Mouse (Mus musculus): Measurements from ENCODE around the gene Gnpda2. TPM values are rescaled to one million over a fixed set of nuclear protein-coding genes. Genes with fewer than 3 reads are reported as not detected.

Gene Gnpda2
- polyA plus RNA-seq (2015; fragmentation: Nextera tagmentation; extraction: Ambion mirVana), result 37.1 and 37.4 TPM in 2 replicates

GRCm38 (mm10) chr5:69591640-69592461, at the start of gene Gnpda2:
Gene Gnpda2 (minus strand): TSS chr5:69592340.
- Histone ChIP-seq H3K36me3 (peaks cover 4% of the 10 kb centered on the region; the same call in 1 of the 2 replicates), H3K9ac (replicated peaks) (peak within 1 kb of the TSS; percentile 87), H3K4me1 (peaks cover 7% of the 10 kb centered on the region), H3K9me3 (replicated peaks) (no peaks in the 10 kb centered on the region), H3K4me2 (peak within 1 kb of the TSS; percentile 67), H3K27me3 (replicated peaks) (no peaks in the 10 kb centered on the region), H3K4me3 (replicated peaks) (peak within 1 kb of the TSS; percentile 88), H3K27ac (replicated peaks) (peak within 1 kb of the TSS; percentile 89)
- 3% methylated on average over 42 of the region's 42 CpGs for WGBS
- ATAC-seq (ENCODE audit: low FRiP score), result peak; percentile 98

- WGBS, result 53% methylated on average over 4 of the region's 4 CpGs
- ATAC-seq (ENCODE audit: low FRiP score), result no peak
- Histone ChIP-seq H3K9ac (replicated peaks) (no peak overlapping the region), H3K4me1 (no peaks in the 10 kb centered on the region), H3K4me2 (no peak overlapping the region), H3K4me3 (replicated peaks) (no peak overlapping the region), H3K27me3 (replicated peaks) (no peaks in the 10 kb centered on the region), H3K27ac (replicated peaks) (no peak overlapping the region), H3K9me3 (replicated peaks) (no peaks in the 10 kb centered on the region), H3K36me3 (no peaks in the 10 kb centered on the region)
Measured at GRCm38 (mm10) chr5:69634766-69635165, 42.6 kb upstream of the Gnpda2 start.

- H3K27me3 ChIP-seq (replicated peaks), result no peaks in the 10 kb centered on the region
- ATAC-seq (ENCODE audit: low FRiP score), result no peak
- 89% methylated on average over 1 of the region's 1 CpGs for WGBS
- no peaks in the 10 kb centered on the region for H3K4me1 ChIP-seq
- H3K9me3 ChIP-seq (replicated peaks), result no peaks in the 10 kb centered on the region
- H3K9ac ChIP-seq (replicated peaks), result no peak overlapping the region
- H3K4me2 ChIP-seq, result no peak overlapping the region
- H3K27ac ChIP-seq (replicated peaks), result no peak overlapping the region
- no peaks in the 10 kb centered on the region for H3K36me3 ChIP-seq
- H3K4me3 ChIP-seq (replicated peaks), result no peak overlapping the region
Measured at GRCm38 (mm10) chr5:69620899-69621298, 28.8 kb upstream of the Gnpda2 start.

GRCm38 (mm10) chr5:69613209-69613796, 21.2 kb upstream of the Gnpda2 start:
- no peak overlapping the region for H3K27ac ChIP-seq (replicated peaks)
- H3K4me2 ChIP-seq, result no peak overlapping the region
- H3K4me3 ChIP-seq (replicated peaks), result no peak overlapping the region
- no peak for ATAC-seq (ENCODE audit: low FRiP score)
- H3K9ac ChIP-seq (replicated peaks), result no peak overlapping the region
- no peaks in the 10 kb centered on the region for H3K9me3 ChIP-seq (replicated peaks)
- no peaks in the 10 kb centered on the region for H3K36me3 ChIP-seq
- H3K27me3 ChIP-seq (replicated peaks), result no peaks in the 10 kb centered on the region
- WGBS, result 28% methylated on average over 4 of the region's 4 CpGs
- H3K4me1 ChIP-seq, result no peaks in the 10 kb centered on the region

- peak; percentile 55; the same call in 1 of the 2 replicates for ATAC-seq (ENCODE audit: low FRiP score)
- Histone ChIP-seq H3K4me3 (replicated peaks) (no peak overlapping the region), H3K9me3 (replicated peaks) (no peaks in the 10 kb centered on the region)
Measured at GRCm38 (mm10) chr5:69601027-69601426, 8.9 kb upstream of the Gnpda2 start.

GRCm38 (mm10) chr5:69557404-69557935, 34.7 kb downstream of the Gnpda2 start:
- Histone ChIP-seq H3K9me3 (replicated peaks) (no peaks in the 10 kb centered on the region), H3K9ac (replicated peaks) (peak overlapping the region; percentile 78), H3K27me3 (replicated peaks) (no peaks in the 10 kb centered on the region), H3K4me3 (replicated peaks) (peak overlapping the region; percentile 67), H3K4me1 (peaks cover 8% of the 10 kb centered on the region), H3K27ac (replicated peaks) (peak overlapping the region; percentile 91), H3K36me3 (peaks cover 10% of the 10 kb centered on the region), H3K4me2 (peak overlapping the region; percentile 74)
- peak; percentile 17; the same call in 1 of the 2 replicates for ATAC-seq (ENCODE audit: low FRiP score)
- WGBS, result 10% methylated on average over 16 of the region's 16 CpGs

More at GRCm38 (mm10) chr5:69601027-69601426, 8.9 kb upstream of the Gnpda2 start:
- Histone ChIP-seq H3K36me3 (no peaks in the 10 kb centered on the region), H3K4me1 (no peaks in the 10 kb centered on the region), H3K27me3 (replicated peaks) (no peaks in the 10 kb centered on the region), H3K9ac (replicated peaks) (no peak overlapping the region), H3K27ac (replicated peaks) (no peak overlapping the region), H3K4me2 (no peak overlapping the region)

GRCm38 (mm10) chr5:69556628-69557403, 35.3 kb downstream of the Gnpda2 start, which contains the start of gene Guf1:
Gene Guf1 (plus strand): TSS chr5:69556923.
- peak within 1 kb of the TSS; percentile 78 for H3K9ac ChIP-seq (replicated peaks)
- H3K4me3 ChIP-seq (replicated peaks), result peak within 1 kb of the TSS; percentile 67
- no peaks in the 10 kb centered on the region for H3K9me3 ChIP-seq (replicated peaks)
- H3K4me2 ChIP-seq, result peak within 1 kb of the TSS; percentile 74
- peak within 1 kb of the TSS; percentile 91 for H3K27ac ChIP-seq (replicated peaks)
- H3K27me3 ChIP-seq (replicated peaks), result no peaks in the 10 kb centered on the region
- under 1% methylated on average over 72 of the region's 72 CpGs for WGBS
- H3K4me1 ChIP-seq, result peaks cover 8% of the 10 kb centered on the region
- peak; percentile 90 for ATAC-seq (ENCODE audit: low FRiP score)
- H3K36me3 ChIP-seq, result peaks cover 10% of the 10 kb centered on the region

- Histone ChIP-seq H3K27ac (replicated peaks) (no peak within 1 kb of the TSS), H3K9ac (replicated peaks) (no peak within 1 kb of the TSS), H3K4me2 (no peak within 1 kb of the TSS), H3K4me3 (replicated peaks) (no peak within 1 kb of the TSS), H3K4me1 (no peaks in the 10 kb centered on the region), H3K27me3 (replicated peaks) (no peaks in the 10 kb centered on the region), H3K36me3 (no peaks in the 10 kb centered on the region), H3K9me3 (replicated peaks) (no peaks in the 10 kb centered on the region)
- ATAC-seq (ENCODE audit: low FRiP score), result no peak
- WGBS, result 79% methylated on average over 4 of the region's 4 CpGs
Measured at GRCm38 (mm10) chr5:69542489-69542888, 49.7 kb downstream of the Gnpda2 start, which contains the start of gene Yipf7. Gene Yipf7 (minus strand): TSS chr5:69542648.

- no peak overlapping the region for H3K27ac ChIP-seq (replicated peaks)
- 94% methylated on average over 1 of the region's 1 CpGs for WGBS
- H3K27me3 ChIP-seq (replicated peaks), result no peaks in the 10 kb centered on the region
- no peak overlapping the region for H3K4me3 ChIP-seq (replicated peaks)
- no peak for ATAC-seq (ENCODE audit: low FRiP score)
- no peak overlapping the region for H3K4me2 ChIP-seq
- H3K36me3 ChIP-seq, result no peaks in the 10 kb centered on the region
- H3K9me3 ChIP-seq (replicated peaks), result no peaks in the 10 kb centered on the region
- H3K9ac ChIP-seq (replicated peaks), result no peak overlapping the region
- H3K4me1 ChIP-seq, result no peaks in the 10 kb centered on the region
Measured at GRCm38 (mm10) chr5:69541680-69542079, 50.5 kb downstream of the Gnpda2 start.

- Histone ChIP-seq H3K4me1 (no peaks in the 10 kb centered on the region), H3K27me3 (replicated peaks) (no peaks in the 10 kb centered on the region), H3K9me3 (replicated peaks) (no peaks in the 10 kb centered on the region), H3K4me2 (no peak overlapping the region), H3K4me3 (replicated peaks) (no peak overlapping the region), H3K9ac (replicated peaks) (no peak overlapping the region), H3K36me3 (no peaks in the 10 kb centered on the region), H3K27ac (replicated peaks) (no peak overlapping the region)
- no peak for ATAC-seq (ENCODE audit: low FRiP score)
Measured at GRCm38 (mm10) chr5:69523944-69524343, 68.2 kb downstream of the Gnpda2 start.

All from neural tube, embryonic 15.5 days (tissue).